ENCODE assay signal across 8 mouse cellular contexts in the genomic region with DNA sequence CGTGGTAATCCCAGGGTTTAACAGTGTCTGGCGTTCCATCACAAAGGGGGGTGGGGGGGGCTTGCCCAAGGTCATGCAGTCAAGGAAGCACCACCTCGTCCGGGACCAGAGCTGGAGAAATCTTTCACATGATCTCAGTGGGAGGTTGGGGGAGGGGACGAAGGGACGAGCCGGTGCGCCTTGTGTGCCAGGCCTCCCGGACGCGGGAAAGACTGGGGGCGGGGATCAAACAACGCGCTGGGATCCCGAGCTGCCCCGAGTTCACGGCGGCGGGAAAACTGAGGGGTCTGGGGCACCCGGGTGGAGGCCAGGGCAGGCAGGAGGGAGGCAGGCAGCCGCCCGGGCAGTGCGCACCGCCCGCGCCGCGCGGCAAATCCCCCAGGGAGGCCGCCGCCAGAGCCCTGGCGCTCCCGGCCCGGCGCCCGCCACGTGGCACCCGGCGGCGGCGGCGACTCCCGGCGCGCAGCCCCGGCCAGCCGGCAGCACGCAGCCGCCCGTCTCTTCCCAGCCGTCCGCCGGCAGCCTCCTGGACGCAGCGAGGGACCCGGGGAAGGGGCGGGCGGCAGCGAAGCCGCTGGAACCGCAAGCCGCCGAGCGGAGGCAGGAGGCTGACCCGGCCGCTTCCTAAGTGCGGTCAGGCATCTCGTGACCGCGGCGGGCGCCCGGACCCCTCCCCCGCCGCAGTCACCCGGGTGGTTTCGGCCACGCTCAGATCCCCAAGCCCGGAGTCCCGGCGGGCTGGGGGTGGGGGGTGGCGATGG. TPM values are rescaled to one million over a fixed set of nuclear protein-coding genes. Genes with fewer than 3 reads are reported as not detected.
DNase-seq lines count a peak whose midpoint lies in the region; ATAC-seq lines count a peak whose summit lies in the region.

No protein-coding gene starts in this region.

- peak; percentile 68 for DNase-seq in ovary, adult 18-20 months (ENCODE audit: low spot score)
- DNase-seq in ovary, postnatal 10 days (ENCODE audit: low spot score): no peak
- DNase-seq in cerebellum, postnatal 14 days: peak; percentile 38 to 57
- DNase-seq in gastrocnemius, postnatal 14 days: peak; percentile 76
- DNase-seq in liver: peak; percentile 62
- DNase-seq in neural tube, embryonic 10.5 days (ENCODE audit: extremely low spot score, low spot score): peak; percentile 86
- peak; percentile 18 to 35 for DNase-seq in thymus, postnatal 36 days

- peak overlapping the region; percentile 87 for H3K4me3 ChIP-seq in intestine, embryonic 16.5 days (ENCODE audit: low read length)

- peak; percentile 2 for ATAC-seq in intestine, embryonic 16.5 days

- WGBS in intestine, embryonic 16.5 days: under 1% methylated on average over 58 of the region's 82 CpGs

- no peaks in the 10 kb centered on the region for H3K27me3 ChIP-seq in intestine, embryonic 16.5 days (replicated peaks; ENCODE audit: control insufficient read depth, insufficient read depth, low read length)

- H3K27ac ChIP-seq in intestine, embryonic 16.5 days (ENCODE audit: low read length): peak overlapping the region; percentile 99

- H3K4me2 ChIP-seq in intestine, embryonic 16.5 days (ENCODE audit: low read depth, low read length): peak overlapping the region; percentile 66

- 0 out of 2 replicates have a peak, but pooled peaks cover 3% of the 10 kb centered on the region for H3K36me3 ChIP-seq in intestine, embryonic 16.5 days (ENCODE audit: control insufficient read depth, insufficient read depth, low read length)

- no peaks in the 10 kb centered on the region for H3K9me3 ChIP-seq in intestine, embryonic 16.5 days (ENCODE audit: control insufficient read depth, low read length)

- peaks cover 42% of the 10 kb centered on the region for H3K4me1 ChIP-seq in intestine, embryonic 16.5 days (ENCODE audit: control insufficient read depth, insufficient read depth, low read length)

- intact Hi-C loops in gastrocnemius, postnatal 14 days (cut with DNase I; ENCODE audit: low total_unique reads): loop anchor here (10.0 kb wide), 2 partner anchors 118 to 238 kb away; no protein-coding TSS in a partner anchor

- peak overlapping the region; percentile 93 for H3K9ac ChIP-seq in intestine, embryonic 16.5 days (ENCODE audit: low read depth, low read length)

RNA-seq across cellular contexts. Expression of a gene that starts 0.9 kb away (rescaled TPM):
- total RNA-seq in gastrocnemius, postnatal 14 days (2021): 10 to 100 TPM; 19.0 to 19.4 TPM
- polyA plus RNA-seq in intestine, embryonic 16.5 days (2015; fragmentation: Nextera tagmentation; extraction: Ambion mirVana): 25.9 and 36.1 TPM in 2 replicates
